Mouse (Mus musculus) lung, postnatal 36 days (tissue): ENCODE measurements around the gene Srarp.

Source experiments
- DNase-seq: peaks from one replicate; pipeline ENCODE4 v3.0.0; 2022; ENCODE audit warnings: mixed read lengths

Srarp gene

GRCm38 (mm10) chr4:141423691-141424431, 12.0 kb downstream of the Srarp start:
- no peak for DNase-seq

- peak; percentile 28 for DNase-seq
Observed at GRCm38 (mm10) chr4:141423288-141423687, 12.6 kb downstream of the Srarp start.

GRCm38 (mm10) chr4:141422841-141423240, 13.1 kb downstream of the Srarp start:
- no peak for DNase-seq

- DNase-seq: peak; percentile 54
Observed at GRCm38 (mm10) chr4:141421423-141421822, 14.5 kb downstream of the Srarp start.

- no peak for DNase-seq
Observed at GRCm38 (mm10) chr4:141420886-141421285, 15.0 kb downstream of the Srarp start.

- DNase-seq: no peak
Observed at GRCm38 (mm10) chr4:141420192-141420829, 15.6 kb downstream of the Srarp start, which contains the start of gene Hspb7. Gene Hspb7, plus strand, starts transcription at chr4:141420779.

GRCm38 (mm10) chr4:141419398-141420191, 16.3 kb downstream of the Srarp start:
- DNase-seq: peak; percentile 56

- no peak for DNase-seq
Observed at GRCm38 (mm10) chr4:141415924-141416323, 20.0 kb downstream of the Srarp start, which contains the start of gene Clcnkb. Gene Clcnkb, minus strand, starts transcription at chr4:141416014.

- no peak for DNase-seq
Observed at GRCm38 (mm10) chr4:141411430-141411992, 24.4 kb downstream of the Srarp start.

- DNase-seq: no peak
Observed at GRCm38 (mm10) chr4:141408577-141408976, 27.3 kb downstream of the Srarp start.

GRCm38 (mm10) chr4:141406516-141407299, 29.2 kb downstream of the Srarp start:
- peak; percentile 75 for DNase-seq

GRCm38 (mm10) chr4:141405314-141405622, 30.6 kb downstream of the Srarp start:
- DNase-seq: no peak

- peak; percentile 92 for DNase-seq
Observed at GRCm38 (mm10) chr4:141404518-141405313, 31.2 kb downstream of the Srarp start.

- no peak for DNase-seq
Observed at GRCm38 (mm10) chr4:141400171-141400570, 35.7 kb downstream of the Srarp start.

- no peak for DNase-seq
Observed at GRCm38 (mm10) chr4:141398545-141398944, 37.4 kb downstream of the Srarp start, which contains the start of gene Clcnka. Gene Clcnka, minus strand, starts transcription at chr4:141398724.

GRCm38 (mm10) chr4:141397861-141398260, 38.0 kb downstream of the Srarp start:
- DNase-seq: no peak

GRCm38 (mm10) chr4:141394751-141395150, 41.2 kb downstream of the Srarp start:
- DNase-seq: peak; percentile 9

GRCm38 (mm10) chr4:141391293-141391692, 44.6 kb downstream of the Srarp start:
- DNase-seq: no peak

- DNase-seq: no peak
Observed at GRCm38 (mm10) chr4:141389366-141390150, 46.3 kb downstream of the Srarp start.

- DNase-seq: no peak
Observed at GRCm38 (mm10) chr4:141387933-141388332, 48.0 kb downstream of the Srarp start.
